Mouse (Mus musculus) cerebellum, adult 2 months (tissue): ENCODE results near the gene Kcnip3.

Experiments
- CTCF ChIP-seq: fragments of 200-500 bp; IDR thresholded peaks from 2 replicates; pipeline ENCODE4 v1.5.1; 2011; ENCODE audit warnings: low read depth, mild to moderate bottlenecking, control low read depth, low read length, moderate library complexity, borderline replicate concordance; ENCODE audit not compliant: insufficient read depth
- POLR2A ChIP-seq: fragments of 200-500 bp; IDR thresholded peaks from 2 replicates; pipeline ENCODE4 v1.6.1; 2011; ENCODE audit warnings: low read length, control low read depth, borderline replicate concordance; ENCODE audit not compliant: insufficient read depth

GRCm38 (mm10) chr2:127530418-127530817 lies 8.5 kb upstream of the Kcnip3 start:
- TF ChIP-seq CTCF = no peak
- no peak for TF ChIP-seq POLR2A
